Mouse (Mus musculus) neural tube, postnatal 0 days (tissue): ENCODE results near the gene C1ql2. TPM values are rescaled to one million over a fixed set of nuclear protein-coding genes. Genes with fewer than 3 reads are reported as not detected.

Experiments
- polyA plus RNA-seq: library from polyadenylated mRNA; unstranded; fragments of >200 nt; fragmentation: Nextera tagmentation; extraction: Ambion mirVana; gene quantifications from 2 replicates; pipeline ENCODE4 v1.2.1, GENCODE M21; 2015

The C1ql2 gene
- 3.1 and 4.0 TPM in 2 replicates for polyA plus RNA-seq

DNA sequence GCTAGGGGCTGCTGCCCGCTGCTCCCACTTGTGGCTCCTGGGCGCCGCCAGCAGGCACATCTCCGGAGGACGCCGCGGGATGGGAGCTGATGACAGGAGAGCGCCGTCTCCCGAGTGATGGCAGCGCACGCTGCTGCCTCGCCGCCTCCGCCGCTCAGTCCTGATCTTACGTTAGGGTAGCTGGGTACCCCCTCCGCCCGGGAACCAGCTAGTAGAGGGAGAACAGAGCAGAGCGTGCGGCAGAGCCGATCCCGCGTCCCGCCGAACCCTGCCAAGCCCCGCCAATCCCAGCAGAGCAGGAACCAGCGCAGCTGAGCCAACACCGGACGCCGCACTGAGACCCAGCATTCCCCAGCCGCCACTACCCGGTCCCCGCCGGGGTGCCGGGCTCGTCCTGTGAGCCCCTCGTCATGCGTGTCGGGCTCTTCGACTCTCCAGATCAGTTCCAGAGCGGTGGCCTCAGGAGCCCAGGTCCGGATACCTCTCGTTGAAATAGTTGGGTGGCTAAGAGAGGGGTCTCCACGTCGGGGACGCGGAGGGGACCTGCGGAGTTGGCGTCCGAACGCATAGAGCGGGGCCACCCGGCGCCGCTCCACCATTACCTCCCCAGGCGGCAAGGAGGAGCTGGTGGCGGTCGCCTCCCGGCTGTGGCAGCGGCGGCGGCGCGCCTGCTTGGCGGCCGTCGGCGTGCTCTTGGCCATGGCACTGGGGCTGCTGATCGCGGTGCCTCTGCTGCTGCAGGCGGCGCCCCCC lies at the start of gene C1ql2:
Gene C1ql2, plus strand, starts transcription at position 164 of the 753 bp plus-strand sequence.

Other genes starting within 250 kb of the C1ql2 start
- 3,176 and 3,426 TPM in 2 replicates for gene Dbi, start 219.5 kb upstream of the C1ql2 start, polyA plus RNA-seq
- gene 3110009E18Rik, start 219.4 kb upstream of the C1ql2 start, polyA plus RNA-seq, result 15.8 and 16.0 TPM in 2 replicates
- 4.9 and 5.8 TPM in 2 replicates for gene Steap3, start 67.9 kb upstream of the C1ql2 start, polyA plus RNA-seq
- gene Marco, start 164.4 kb downstream of the C1ql2 start, polyA plus RNA-seq, result not detected in 2 replicates